Mouse (Mus musculus) spleen, postnatal 14 days (tissue): ENCODE results near the gene Nfic.

Source experiments
- DNase-seq, 2 experiments: peaks; one replicate each; pipeline ENCODE4 v3.0.0; 2021 to 2022; ENCODE audit warnings: low spot score in 2 of 2

Gene Nfic

DNA sequence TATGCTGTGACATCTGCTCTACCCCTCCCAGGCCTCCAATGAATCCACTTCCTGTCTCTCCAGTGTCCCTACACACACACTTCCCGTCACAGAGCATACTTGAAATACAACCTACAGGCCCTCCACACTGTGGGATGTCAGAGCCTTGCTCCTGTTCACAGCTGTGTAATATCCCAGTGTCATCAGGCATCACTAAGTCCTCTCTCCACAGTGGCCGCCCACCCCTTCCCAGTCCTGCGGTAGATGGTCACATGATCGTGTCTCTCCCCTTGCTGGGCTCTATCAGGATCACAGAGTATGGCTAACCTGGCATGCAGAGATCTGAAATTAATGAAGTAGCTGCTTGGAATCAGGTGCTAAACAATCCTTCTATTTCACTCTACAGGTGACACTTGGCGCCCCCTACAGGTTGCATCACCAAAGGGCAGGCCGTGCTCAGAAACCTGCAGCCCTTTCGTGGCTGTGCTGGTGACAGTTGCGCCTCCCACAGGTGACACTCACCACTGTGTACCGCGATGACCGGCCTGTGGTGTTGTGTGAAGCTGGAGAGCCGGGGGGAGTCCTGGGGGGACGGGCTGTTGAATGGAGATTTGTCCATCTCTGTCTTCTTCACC lies 49.7 kb downstream of the Nfic start:
- peak; percentile 49 to 75 for DNase-seq

DNA sequence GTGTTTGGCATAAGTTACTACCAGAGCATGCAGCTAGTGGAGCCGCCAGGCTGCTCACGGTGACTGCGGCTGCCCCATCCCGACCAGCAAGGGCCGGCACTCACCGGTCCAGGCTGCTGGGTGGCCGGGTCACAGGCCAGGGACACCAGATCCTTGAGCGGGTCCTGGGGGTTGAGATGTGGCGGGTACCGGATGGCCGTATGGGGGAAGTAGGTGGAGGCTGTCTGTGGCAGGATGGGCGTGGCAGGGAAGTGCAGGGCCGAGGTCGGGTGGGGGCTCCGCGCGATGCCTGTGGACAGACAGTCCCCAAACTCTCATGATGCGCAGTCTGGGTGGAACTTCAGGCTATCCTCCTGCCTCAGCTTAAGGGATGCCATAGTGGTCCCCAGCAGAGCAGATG lies 50.7 kb downstream of the Nfic start:
- DNase-seq: no peak

- no peak for DNase-seq
These were observed 51.4 kb downstream of the Nfic start for GRCm38 (mm10) chr10:81404082-81404481.

DNA sequence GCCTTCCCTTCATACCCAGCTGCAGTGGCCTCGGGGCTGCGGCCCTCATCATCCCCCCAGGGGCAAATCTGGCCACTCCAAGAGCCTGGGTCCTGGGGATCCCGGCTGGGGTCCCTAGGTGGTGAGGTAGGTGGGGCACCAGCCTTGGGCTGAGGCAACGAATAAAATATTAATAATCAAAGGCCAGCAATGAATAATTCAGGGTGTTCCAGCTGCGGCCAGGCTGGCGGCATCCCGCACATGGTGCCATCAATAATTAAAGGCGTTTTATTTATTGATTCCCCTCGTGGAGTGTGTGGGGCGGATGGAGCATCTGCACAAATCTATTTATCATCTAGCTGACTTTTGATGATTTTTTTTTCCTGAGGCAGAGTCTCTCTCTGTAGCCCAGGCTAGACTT lies 51.9 kb downstream of the Nfic start:
- no peak for DNase-seq

- no peak for DNase-seq
These were observed 53.1 kb downstream of the Nfic start for GRCm38 (mm10) chr10:81402227-81402765.

DNA sequence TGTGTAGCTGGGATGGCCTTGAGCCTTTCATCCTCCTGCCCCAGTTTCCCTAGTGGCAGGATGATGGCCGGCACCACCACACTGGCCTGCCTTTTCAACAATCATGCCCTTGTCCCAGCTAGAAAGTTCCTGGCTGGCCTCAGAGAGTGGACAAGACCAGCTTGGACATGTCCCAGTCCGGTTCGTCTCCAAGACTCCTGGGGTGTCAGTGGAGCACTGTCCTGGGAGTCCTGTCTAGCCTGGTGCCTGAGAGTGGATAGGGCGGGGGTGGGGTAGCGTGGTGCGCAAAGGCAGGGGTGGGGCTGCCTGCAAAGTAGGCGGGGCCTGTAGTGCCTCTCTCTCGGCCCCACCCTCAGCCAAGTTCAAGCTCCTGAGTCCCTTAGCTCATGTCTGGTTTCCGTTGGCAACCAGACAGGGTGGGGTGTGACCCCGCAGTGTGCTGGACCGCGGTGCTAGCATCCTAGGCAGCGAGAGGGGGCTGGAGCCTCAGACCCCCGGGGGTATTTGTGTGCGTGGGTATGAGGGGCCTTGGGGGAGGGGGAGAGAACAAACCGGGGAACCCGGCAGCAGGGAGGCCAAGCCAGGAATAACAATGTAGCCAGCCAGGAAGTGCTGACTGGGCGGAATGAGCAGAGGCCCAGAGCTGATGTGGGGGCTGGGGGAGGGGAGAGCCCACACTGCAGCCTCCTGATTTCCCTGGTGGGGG lies 53.8 kb downstream of the Nfic start:
- no peak for DNase-seq

DNA sequence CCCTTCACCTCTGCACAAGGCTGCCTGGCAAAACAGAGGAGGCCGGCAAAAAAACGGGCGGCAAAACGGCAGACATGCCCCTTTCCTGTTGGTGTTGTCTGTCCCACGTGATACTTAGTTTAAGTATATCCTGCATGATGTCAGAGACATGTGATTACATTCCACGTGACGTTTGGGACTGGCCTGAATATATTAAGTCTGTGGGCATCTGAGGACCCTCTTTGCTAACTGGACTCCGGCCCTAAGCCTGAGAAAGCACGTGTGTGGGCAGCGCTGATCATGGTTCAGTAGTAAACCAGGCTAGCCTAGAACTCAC lies 54.3 kb downstream of the Nfic start:
- DNase-seq: no peak

DNA sequence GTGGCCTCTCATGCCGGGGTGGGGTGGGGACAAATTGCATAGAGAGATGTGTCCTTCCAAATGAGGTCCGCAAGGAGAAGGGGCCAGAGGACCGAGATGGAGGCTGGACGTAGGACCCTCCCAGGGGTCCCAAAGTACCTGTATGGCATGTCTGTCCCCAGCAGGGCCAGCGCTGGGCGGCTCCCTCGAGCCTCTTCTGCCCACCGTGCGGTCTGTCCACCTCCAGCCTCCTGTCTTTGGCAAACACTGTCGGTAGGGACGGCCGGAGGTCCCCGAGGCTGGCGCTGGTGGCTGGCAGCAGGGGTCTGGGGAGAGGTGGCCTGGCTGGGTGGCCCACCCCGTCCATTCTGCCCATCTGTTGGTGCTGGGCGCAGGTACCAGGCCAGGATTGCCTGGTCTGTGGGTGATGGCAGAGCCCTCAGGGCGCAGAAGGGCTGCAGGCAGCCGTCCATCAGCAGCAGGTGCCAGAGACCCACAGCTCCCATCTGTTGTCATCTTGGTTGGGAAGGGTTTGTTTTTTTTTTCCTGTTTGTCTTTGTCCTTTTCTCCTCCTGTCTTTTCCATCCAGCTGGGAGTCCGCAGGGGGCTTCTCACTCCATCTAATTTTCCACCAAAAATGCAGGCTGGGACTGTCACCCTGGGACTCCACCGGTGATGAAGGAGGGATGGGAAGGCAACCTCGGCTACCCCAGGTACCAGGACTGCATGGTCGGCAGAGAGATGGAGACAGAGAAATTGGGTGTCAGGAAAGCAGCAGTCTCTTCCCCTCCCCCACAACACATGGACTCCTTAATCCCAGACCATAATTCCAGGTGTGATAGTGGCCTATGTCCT lies 54.8 kb downstream of the Nfic start:
- no peak for DNase-seq

DNA sequence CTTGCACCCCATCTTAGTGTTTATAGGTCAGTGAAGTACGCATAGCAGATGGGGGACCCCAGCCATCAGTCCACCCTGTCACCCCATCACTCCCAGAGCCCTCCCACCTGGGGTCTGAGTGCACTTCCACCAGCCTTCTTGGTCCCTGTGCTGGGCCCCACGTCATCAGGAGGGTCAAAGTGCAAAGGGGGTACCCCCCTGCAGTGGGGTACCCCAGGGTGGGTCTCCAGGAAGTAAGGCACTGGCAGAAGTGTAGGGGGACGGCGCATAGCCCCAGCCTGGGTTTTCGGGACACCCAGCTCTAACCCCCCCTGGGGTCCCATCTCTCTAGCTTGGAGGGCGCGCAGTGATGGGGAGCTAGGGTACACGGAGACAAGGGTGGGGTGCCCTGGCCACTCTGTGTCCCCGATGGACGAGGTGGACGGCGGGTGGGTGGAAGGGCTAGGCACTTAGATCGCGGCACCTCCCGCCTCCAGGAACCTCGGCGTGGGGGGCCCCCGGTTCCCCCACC lies 55.6 kb downstream of the Nfic start:
- no peak for DNase-seq

DNA sequence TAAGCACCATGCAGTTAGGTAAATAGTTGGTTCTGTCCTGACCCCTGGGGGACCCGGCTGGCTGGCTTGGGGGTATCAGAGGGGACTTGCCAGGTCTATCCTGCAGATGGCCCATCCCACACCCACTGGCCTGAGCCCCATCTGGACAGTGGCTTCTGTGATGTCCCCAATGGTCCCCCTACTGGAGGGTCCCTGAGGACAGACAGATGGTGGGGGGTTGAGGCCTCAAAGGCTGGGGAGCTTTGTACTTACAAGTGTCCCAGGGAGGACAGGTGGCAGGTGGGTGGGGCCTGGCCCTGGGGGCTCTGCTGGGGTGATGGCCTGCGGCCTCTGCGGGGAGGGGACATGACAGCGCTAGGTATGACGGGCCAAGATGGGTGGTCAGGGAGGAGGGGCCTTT lies 56.1 kb downstream of the Nfic start:
- DNase-seq: no peak

GRCm38 (mm10) chr10:81396749-81397148 lies 58.7 kb downstream of the Nfic start:
- DNase-seq: no peak

DNA sequence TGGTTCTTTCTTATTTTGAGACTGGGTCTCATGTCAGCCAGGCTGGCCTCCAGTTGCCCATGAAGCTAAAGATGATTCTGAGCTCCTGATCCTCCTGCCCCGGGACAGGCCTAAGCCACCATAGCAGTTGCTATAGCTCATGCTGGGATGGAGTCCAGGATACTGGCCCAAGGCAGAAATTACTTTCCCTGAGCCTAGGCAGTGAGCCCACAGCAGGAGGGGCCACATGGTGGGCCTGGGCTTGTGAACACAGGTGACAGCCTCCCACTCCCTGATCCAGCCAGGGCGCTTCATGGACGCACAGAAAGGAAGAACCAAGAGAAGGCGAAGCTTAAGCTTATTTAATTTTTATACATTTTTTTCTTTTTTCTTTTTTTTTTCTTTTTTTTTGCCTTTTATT lies 59.6 kb downstream of the Nfic start:
- no peak for DNase-seq

DNA sequence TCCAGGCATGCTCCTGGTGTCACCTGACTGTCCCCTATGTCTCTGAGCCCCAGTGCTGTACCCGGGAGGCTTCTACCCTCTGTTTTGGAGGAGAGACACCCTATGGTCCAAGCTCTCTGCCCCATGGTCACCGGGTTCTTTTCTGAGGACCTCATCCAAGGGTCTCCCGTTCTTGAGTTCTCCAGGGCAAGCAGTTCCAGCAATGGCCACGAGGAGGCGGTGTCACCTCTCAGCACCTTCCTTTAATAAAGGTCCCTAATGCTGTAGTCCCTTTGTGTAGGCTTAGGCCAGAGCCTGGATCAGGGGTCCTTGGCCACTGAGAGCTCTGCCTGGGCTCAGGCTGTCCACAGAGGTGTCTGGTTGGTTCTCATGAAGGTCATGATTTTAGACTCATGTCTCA lies 60.3 kb downstream of the Nfic start:
- DNase-seq: peak; percentile 57 to 75

DNA sequence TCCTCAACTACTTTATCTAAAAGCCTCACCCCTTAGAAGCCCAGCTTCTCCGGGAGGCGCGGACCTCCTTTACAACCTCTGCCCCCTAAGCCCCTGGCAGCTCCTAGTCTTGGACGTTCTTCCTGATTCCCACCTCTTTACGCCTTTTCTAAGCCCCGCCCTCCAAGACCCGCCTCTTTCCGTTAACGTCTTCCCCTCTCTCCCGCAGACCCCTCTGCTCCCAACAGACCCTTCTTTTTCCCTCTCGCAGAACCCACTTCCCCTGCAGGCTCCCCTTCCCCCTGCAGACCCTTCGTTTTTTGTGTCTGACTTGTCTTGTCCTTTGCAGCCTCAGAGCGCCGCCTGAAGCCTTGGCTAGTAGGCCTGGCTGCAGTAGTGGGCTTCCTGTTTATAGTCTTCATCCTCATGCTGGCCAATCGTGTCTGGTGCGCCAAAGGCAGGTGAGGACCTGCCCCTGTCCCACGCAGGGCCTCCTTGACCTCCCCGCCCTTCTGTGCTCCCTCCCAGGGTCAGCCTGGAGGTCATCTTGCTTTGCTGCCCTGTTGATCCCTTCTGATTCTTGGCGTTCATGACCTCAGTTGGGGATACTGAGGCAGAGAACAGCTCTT lies 61.9 kb downstream of the Nfic start:
- DNase-seq: no peak

- DNase-seq: no peak
These were observed 62.7 kb downstream of the Nfic start, which contains the start of gene Smim24 for GRCm38 (mm10) chr10:81392781-81393185. Gene Smim24, plus strand, starts transcription at chr10:81393051.

GRCm38 (mm10) chr10:81392270-81392669 lies 63.2 kb downstream of the Nfic start:
- no peak for DNase-seq

DNA sequence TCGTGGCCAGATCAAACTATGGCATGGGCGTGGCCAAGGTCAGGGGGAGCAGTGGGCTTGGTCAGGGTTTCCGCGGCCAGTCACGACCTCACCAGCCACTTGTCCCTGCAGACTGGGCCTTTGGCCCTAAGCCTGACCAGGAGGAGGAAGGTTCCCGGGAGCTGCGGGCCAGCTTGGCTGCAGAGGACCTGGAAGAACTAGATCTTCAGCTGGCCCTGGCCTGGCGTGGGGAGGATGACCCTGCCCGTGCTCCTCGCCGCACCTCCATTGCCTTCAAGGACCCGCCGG lies 64.8 kb downstream of the Nfic start:
- DNase-seq: no peak

DNA sequence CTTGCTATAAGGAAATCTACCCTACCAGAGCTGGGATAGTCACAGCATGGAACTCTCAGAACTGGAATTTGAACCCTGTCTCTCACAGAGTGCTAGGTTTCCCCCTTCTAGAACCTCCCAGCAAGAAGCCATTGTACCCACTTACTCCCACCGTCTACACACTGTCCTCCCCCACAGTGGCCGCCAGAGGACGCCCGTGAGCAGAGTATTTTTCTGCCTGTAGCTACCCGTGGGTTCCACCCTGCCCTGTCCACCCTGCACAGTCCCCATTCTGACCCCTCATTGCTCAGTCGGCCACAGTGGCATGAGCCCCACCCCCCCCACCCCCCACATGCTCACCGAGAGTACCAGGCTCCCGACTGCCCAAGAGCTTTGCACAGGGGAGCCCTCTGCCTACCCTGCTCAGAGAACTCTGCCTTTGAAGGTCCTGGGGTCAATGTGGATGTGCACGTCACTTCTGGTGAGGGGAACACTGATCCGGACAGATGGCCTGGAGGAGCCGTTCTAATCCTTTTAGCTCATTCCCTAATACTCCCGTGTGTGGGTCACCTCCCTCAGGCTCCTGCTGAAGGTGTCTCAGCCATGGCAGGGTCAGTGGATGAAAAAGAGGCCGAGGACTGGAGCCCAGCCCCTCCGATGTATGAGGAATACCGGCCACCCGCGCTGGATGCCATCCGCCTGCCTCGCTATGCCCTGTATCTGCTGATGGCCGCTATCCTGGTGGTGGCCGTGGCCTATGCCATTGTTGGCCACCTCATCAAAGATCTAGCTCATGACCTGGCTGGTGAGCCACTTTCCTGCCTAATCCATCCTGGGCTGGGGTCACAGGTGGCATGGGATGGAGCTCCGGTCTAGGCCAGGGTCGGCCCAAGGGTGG lies 65.4 kb downstream of the Nfic start:
- peak; percentile 63 to 75 for DNase-seq

- DNase-seq: no peak
These were observed 66.1 kb downstream of the Nfic start for GRCm38 (mm10) chr10:81389373-81389772.

- DNase-seq: no peak
These were observed 66.9 kb downstream of the Nfic start, which contains the start of gene Gm48552 for GRCm38 (mm10) chr10:81388505-81389055. Gene Gm48552, plus strand, starts transcription at chr10:81389005.

GRCm38 (mm10) chr10:81387716-81388115 lies 67.7 kb downstream of the Nfic start:
- DNase-seq: no peak
